Mouse (Mus musculus) kidney, postnatal 0 days (tissue): Measurements from ENCODE around the gene Siglec1. TPM values are rescaled to one million over a fixed set of nuclear protein-coding genes. Genes with fewer than 3 reads are reported as not detected.
"Not testable (repeated sequence)": the region's sequence is repeated elsewhere in the genome, so short reads cannot be mapped to it uniquely, and the experiment has no call there.

ENCODE experiments used
- ATAC-seq: fragments of 200-750 bp; cut with Nextera tagmentation; replicated peaks from 2 replicates; pipeline ENCODE4 v1.8.0; 2017; ENCODE audit warnings: low read depth, moderate number of reproducible peaks, moderate TSS enrichment, moderate library complexity; ENCODE audit not compliant: low FRiP score
- DNase-seq: peaks from one replicate; pipeline ENCODE4 v3.0.0-alpha.2; 2016; ENCODE audit warnings: low spot score
- H3K27ac ChIP-seq: fragments of 300-500 bp; sonication (generic); 2 replicates; pipeline ENCODE4 v1.5.1; 2014; ENCODE audit warnings: mild to moderate bottlenecking
- H3K27me3 ChIP-seq: fragments of 300-500 bp; sonication (generic); 2 replicates; pipeline ENCODE4 v1.6.1; 2014; ENCODE audit warnings: low read length, mixed read lengths; ENCODE audit not compliant: insufficient read depth
- H3K36me3 ChIP-seq: fragments of 300-500 bp; sonication (generic); 2 replicates; pipeline ENCODE4 v1.6.1; 2014; ENCODE audit warnings: low read length, mixed read lengths; ENCODE audit not compliant: insufficient read depth
- H3K4me1 ChIP-seq: fragments of 300-500 bp; sonication (generic); replicated peaks from 2 replicates; pipeline ENCODE4 v1.6.1; 2014; ENCODE audit warnings: antibody characterized with exemption, low read length, mixed read lengths; ENCODE audit not compliant: insufficient read depth
- H3K4me2 ChIP-seq: fragments of 300-500 bp; sonication (generic); 2 replicates; pipeline ENCODE4 v1.6.1; 2014; ENCODE audit warnings: mild to moderate bottlenecking, low read length, moderate library complexity, mixed read lengths
- H3K4me3 ChIP-seq: fragments of 300-500 bp; sonication (generic); replicated peaks from 2 replicates; pipeline ENCODE4 v1.5.1; 2014; ENCODE audit warnings: low read depth, low read length
- H3K9ac ChIP-seq: fragments of 300-500 bp; sonication (generic); 2 replicates; pipeline ENCODE4 v1.6.1; 2014; ENCODE audit warnings: low read depth, low read length
- H3K9me3 ChIP-seq: fragments of 300-500 bp; sonication (generic); replicated peaks from 2 replicates; pipeline ENCODE4 v1.6.1; 2016; ENCODE audit warnings: low read length, inconsistent platforms, mixed read lengths
- CTCF ChIP-seq: IDR thresholded peaks from 2 replicates; pipeline ENCODE4 v1.5.1; 2016; ENCODE audit warnings: antibody characterized with exemption, low read depth, mild to moderate bottlenecking, moderate library complexity
- WGBS: fragments of 180-500 bp; shearing (Covaris S2); extraction: QIAGEN DNeasy Blood & Tissue Kit; methylation state at CpG from one replicate; pipeline ENCODE4 v1.1.7; 2014; 5-methylcytosine and 5-hydroxymethylcytosine counted together
- polyA plus RNA-seq: library from polyadenylated mRNA; unstranded; fragments of >200 nt; fragmentation: Nextera tagmentation; extraction: Ambion mirVana; gene quantifications from 2 replicates; pipeline ENCODE4 v1.2.1, GENCODE M21; 2015

Siglec1 gene
- polyA plus RNA-seq, 1 experiment from 2014 or later = 0.41 TPM

- Histone ChIP-seq H3K27me3 (peaks cover 11% of the 10 kb centered on the region; the same call in 1 of the 2 replicates), H3K36me3 (no peaks in the 10 kb centered on the region), H3K27ac (no peak overlapping the region), H3K4me1 (peaks cover 8% of the 10 kb centered on the region), H3K4me2 (peak overlapping the region; percentile 96), H3K9ac (peak overlapping the region; percentile 60), H3K4me3 (peak overlapping the region; percentile 44), H3K9me3 (no peaks in the 10 kb centered on the region)
- DNase-seq = no peak
- TF ChIP-seq CTCF = no peak
- ATAC-seq = peak; percentile 18; the same call in 1 of the 2 replicates
- 3% methylated on average over 101 of the region's 115 CpGs for WGBS
These were observed 45.4 kb downstream of the Siglec1 start for GRCm38 (mm10) chr2:131040854-131041825.

GRCm38 (mm10) chr2:131038675-131039074 lies 47.9 kb downstream of the Siglec1 start:
- H3K4me1 ChIP-seq = peaks cover 8% of the 10 kb centered on the region
- peaks cover 11% of the 10 kb centered on the region; the same call in 1 of the 2 replicates for H3K27me3 ChIP-seq
- H3K36me3 ChIP-seq = no peaks in the 10 kb centered on the region
- TF ChIP-seq CTCF = no peak
- no peak overlapping the region for H3K9ac ChIP-seq
- ATAC-seq (no peak), DNase-seq (no peak)
- 84% methylated on average over 5 of the region's 5 CpGs for WGBS
- no peak overlapping the region for H3K27ac ChIP-seq
- H3K4me2 ChIP-seq = no peak overlapping the region
- no peaks in the 10 kb centered on the region for H3K9me3 ChIP-seq
- no peak overlapping the region for H3K4me3 ChIP-seq

GRCm38 (mm10) chr2:131038197-131038596 lies 48.4 kb downstream of the Siglec1 start:
- no peak overlapping the region for H3K4me2 ChIP-seq
- ATAC-seq (no peak), DNase-seq (no peak)
- H3K27me3 ChIP-seq = peaks cover 11% of the 10 kb centered on the region; the same call in 1 of the 2 replicates
- H3K4me1 ChIP-seq = peaks cover 8% of the 10 kb centered on the region
- no peaks in the 10 kb centered on the region for H3K9me3 ChIP-seq
- no peak overlapping the region for H3K4me3 ChIP-seq
- no peak overlapping the region for H3K9ac ChIP-seq
- no peak for TF ChIP-seq CTCF
- 89% methylated on average over 6 of the region's 6 CpGs for WGBS
- no peaks in the 10 kb centered on the region for H3K36me3 ChIP-seq
- H3K27ac ChIP-seq = no peak overlapping the region

- Histone ChIP-seq H3K9ac (no peak overlapping the region), H3K9me3 (no peaks in the 10 kb centered on the region), H3K4me2 (no peak overlapping the region), H3K36me3 (no peaks in the 10 kb centered on the region), H3K27ac (no peak overlapping the region; the same call in 1 of the 2 replicates), H3K4me1 (peaks cover 8% of the 10 kb centered on the region), H3K4me3 (no peak overlapping the region), H3K27me3 (peaks cover 11% of the 10 kb centered on the region; the same call in 1 of the 2 replicates)
- TF ChIP-seq CTCF = no peak
- no peak for DNase-seq
- WGBS = 34% methylated on average over 17 of the region's 17 CpGs
- no peak for ATAC-seq
These were observed 49.2 kb downstream of the Siglec1 start for GRCm38 (mm10) chr2:131037226-131037990.

GRCm38 (mm10) chr2:131036757-131037156 lies 49.8 kb downstream of the Siglec1 start:
- Histone ChIP-seq H3K4me2 (no peak overlapping the region), H3K4me3 (no peak overlapping the region), H3K9ac (no peak overlapping the region), H3K36me3 (no peaks in the 10 kb centered on the region), H3K27ac (no peak overlapping the region), H3K4me1 (peaks cover 8% of the 10 kb centered on the region), H3K9me3 (no peaks in the 10 kb centered on the region), H3K27me3 (peaks cover 11% of the 10 kb centered on the region; the same call in 1 of the 2 replicates)
- no peak for ATAC-seq
- DNase-seq = no peak
- TF ChIP-seq CTCF = no peak

GRCm38 (mm10) chr2:131036343-131036742 lies 50.2 kb downstream of the Siglec1 start:
- Histone ChIP-seq H3K36me3 (no peaks in the 10 kb centered on the region), H3K9me3 (no peaks in the 10 kb centered on the region), H3K4me2 (no peak overlapping the region), H3K9ac (no peak overlapping the region), H3K27ac (no peak overlapping the region), H3K4me3 (no peak overlapping the region), H3K27me3 (peaks cover 8% of the 10 kb centered on the region; the same call in 1 of the 2 replicates), H3K4me1 (peaks cover 5% of the 10 kb centered on the region; the same call in 1 of the 2 replicates)
- WGBS = 94% methylated on average over 2 of the region's 2 CpGs
- DNase-seq (no peak), ATAC-seq (no peak)
- TF ChIP-seq CTCF = no peak

GRCm38 (mm10) chr2:131031406-131031805 lies 55.2 kb downstream of the Siglec1 start:
- not testable (repeated sequence) for H3K4me3 ChIP-seq, H3K36me3 ChIP-seq, H3K4me2 ChIP-seq, ATAC-seq, DNase-seq, H3K9ac ChIP-seq, H3K27ac ChIP-seq, H3K4me1 ChIP-seq, H3K9me3 ChIP-seq, H3K27me3 ChIP-seq
- WGBS = 56% methylated on average over 1 of the region's 1 CpGs
